Mouse (Mus musculus) ES-E14 (cell line): ENCODE data around the gene Creb1.

Source experiments
- CHD2 ChIP-seq: IDR thresholded peaks from 2 replicates; pipeline ENCODE4 v1.6.1; 2014; ENCODE audit warnings: mild to moderate bottlenecking, low read depth, low read length, inconsistent platforms
- HCFC1 ChIP-seq: IDR thresholded peaks from 2 replicates; pipeline ENCODE4 v1.6.1; 2012; ENCODE audit warnings: low read length, inconsistent platforms, borderline replicate concordance; ENCODE audit not compliant: insufficient read depth
- ZNF384 ChIP-seq: IDR thresholded peaks from 2 replicates; pipeline ENCODE4 v1.6.1; 2012; ENCODE audit warnings: low read depth, low read length, inconsistent platforms

GRCm38 (mm10) chr1:64568206-64568605, 35.8 kb downstream of the Creb1 start:
- no peak for TF ChIP-seq HCFC1
- no peak for TF ChIP-seq ZNF384
- no peak for TF ChIP-seq CHD2
